Mouse (Mus musculus) CH12.LX (cell line): ENCODE data around the gene Vdr.

ENCODE experiments used
- CTCF ChIP-seq, 2 experiments: IDR thresholded peaks in 1 of 2; conservative IDR thresholded peaks in 1 of 2; 2 replicates each; pipeline ENCODE4 v1.5.1; 2011 to 2012; ENCODE audit warnings: low read depth in 2 of 2, low read length in 2 of 2, improper control_type of control experiment in 1 of 2, inconsistent platforms in 1 of 2, mild to moderate bottlenecking in 1 of 2, moderate library complexity in 1 of 2
- E2F4 ChIP-seq: IDR thresholded peaks from 2 replicates; pipeline ENCODE4 v1.6.1; 2011; ENCODE audit warnings: low read depth, low read length, improper control_type of control experiment; ENCODE audit not compliant: insufficient replicate concordance
- EP300 ChIP-seq: IDR thresholded peaks from 2 replicates; pipeline ENCODE4 v1.6.1; 2011; ENCODE audit warnings: low read length, improper control_type of control experiment
- HCFC1 ChIP-seq: IDR thresholded peaks from 2 replicates; pipeline ENCODE4 v1.6.1; 2012; ENCODE audit warnings: low read depth, mild to moderate bottlenecking, inconsistent platforms, low read length, improper control_type of control experiment
- JUND ChIP-seq: conservative IDR thresholded peaks from 2 replicates; pipeline ENCODE4 v1.6.1; 2011; ENCODE audit warnings: low read depth, low read length, improper control_type of control experiment
- MAZ ChIP-seq: IDR thresholded peaks from 2 replicates; pipeline ENCODE4 v1.6.1; 2012; ENCODE audit warnings: low read depth, mild to moderate bottlenecking, inconsistent platforms, low read length, improper control_type of control experiment, moderate library complexity
- MXI1 ChIP-seq: IDR thresholded peaks from 2 replicates; pipeline ENCODE4 v1.6.1; 2011; ENCODE audit warnings: mild to moderate bottlenecking, low read depth, low read length, improper control_type of control experiment
- MYC ChIP-seq: IDR thresholded peaks from 2 replicates; pipeline ENCODE4 v1.6.1; 2011; ENCODE audit warnings: low read depth, mild to moderate bottlenecking, improper control_type of control experiment, low read length
- TBP ChIP-seq: conservative IDR thresholded peaks from 2 replicates; pipeline ENCODE4 v1.6.1; 2011; ENCODE audit warnings: low read depth, low read length, improper control_type of control experiment
- USF1 ChIP-seq: IDR thresholded peaks from 2 replicates; pipeline ENCODE4 v1.6.1; 2014; ENCODE audit warnings: low read depth, mild to moderate bottlenecking, inconsistent platforms, low read length, improper control_type of control experiment
- USF2 ChIP-seq: conservative IDR thresholded peaks from 2 replicates; pipeline ENCODE4 v1.6.1; 2011; ENCODE audit warnings: low read depth, low read length, improper control_type of control experiment
- ZNF384 ChIP-seq: IDR thresholded peaks from 2 replicates; pipeline ENCODE4 v1.6.1; 2012; ENCODE audit warnings: low read depth, low read length, improper control_type of control experiment, inconsistent platforms

DNA sequence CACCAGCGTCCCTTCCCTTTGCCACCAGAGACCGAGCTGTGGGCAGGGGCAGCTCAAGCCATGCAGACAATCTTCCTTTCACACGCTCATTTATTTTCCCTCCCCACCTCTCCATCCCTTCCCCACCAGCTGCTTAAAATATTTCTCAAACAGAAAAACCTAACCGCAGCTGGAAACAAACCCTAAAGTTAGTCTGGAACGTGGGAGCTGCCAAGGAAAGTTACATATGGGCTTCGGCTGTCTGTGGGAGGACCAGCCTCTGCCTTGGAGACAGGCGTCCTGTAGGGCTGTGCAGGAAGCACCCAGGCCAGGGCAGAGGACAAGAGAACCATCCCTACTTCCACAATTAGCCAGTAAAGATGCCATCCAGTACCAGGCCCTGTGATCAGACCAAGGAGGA lies 39.8 kb upstream of the Vdr start:
- no peak for TF ChIP-seq JUND
- TF ChIP-seq E2F4: no peak
- no peak for TF ChIP-seq TBP
- TF ChIP-seq ZNF384: no peak
- no peak for TF ChIP-seq USF2
- no peak for TF ChIP-seq HCFC1
- no peak for TF ChIP-seq USF1
- TF ChIP-seq CTCF (conservative IDR thresholded peaks at IDR 0.05 in 1 of 2, IDR thresholded peaks at IDR 0.05 in 1 of 2; ENCODE audit: low read depth in 2 of 2, low read length in 2 of 2): no peak
- no peak for TF ChIP-seq MYC
- no peak for TF ChIP-seq MXI1
- TF ChIP-seq EP300: no peak
- TF ChIP-seq MAZ: no peak
